Mouse (Mus musculus) frontal cortex, postnatal 14 days (tissue): Measurements from ENCODE around the gene Gkn2.

Source experiments
- DNase-seq, 2 experiments: peaks; one replicate each; pipeline ENCODE4 v3.0.0; 2022; ENCODE audit warnings: low spot score in 2 of 2

Gene Gkn2

GRCm38 (mm10) chr6:87373057-87373456 is at the start of gene Gkn2:
Gene Gkn2 (plus strand): TSS chr6:87373357.
- DNase-seq, result no peak

- DNase-seq, result no peak
Measured at GRCm38 (mm10) chr6:87323381-87323780, 49.8 kb upstream of the Gkn2 start.

- DNase-seq, result no peak
Measured at GRCm38 (mm10) chr6:87326932-87327331, 46.2 kb upstream of the Gkn2 start.

- no peak for DNase-seq
Measured at GRCm38 (mm10) chr6:87328265-87329173, 44.6 kb upstream of the Gkn2 start.

- no peak for DNase-seq
Measured at GRCm38 (mm10) chr6:87332380-87332779, 40.8 kb upstream of the Gkn2 start.

GRCm38 (mm10) chr6:87334361-87335090 is 38.6 kb upstream of the Gkn2 start:
- peak; percentile 35 to 49 for DNase-seq

GRCm38 (mm10) chr6:87335091-87335934 is 37.8 kb upstream of the Gkn2 start, which contains the start of gene Antxr1:
Gene Antxr1 (minus strand): TSS chr6:87335821.
- peak in 1 of 2 experiments; percentile 44 for DNase-seq

GRCm38 (mm10) chr6:87335935-87336295 is 37.2 kb upstream of the Gkn2 start:
- no peak for DNase-seq

- DNase-seq, result no peak
Measured at GRCm38 (mm10) chr6:87350829-87351228, 22.3 kb upstream of the Gkn2 start, which contains the start of gene Gkn1. Gene Gkn1 (minus strand): TSS chr6:87350942.

GRCm38 (mm10) chr6:87354441-87354840 is 18.7 kb upstream of the Gkn2 start:
- no peak for DNase-seq

GRCm38 (mm10) chr6:87369223-87369622 is 3.9 kb upstream of the Gkn2 start:
- no peak for DNase-seq

GRCm38 (mm10) chr6:87383926-87384691 is 11.0 kb downstream of the Gkn2 start:
- DNase-seq, result peak in 1 of 2 experiments; percentile 18

- no peak for DNase-seq
Measured at GRCm38 (mm10) chr6:87384761-87385160, 11.6 kb downstream of the Gkn2 start.

GRCm38 (mm10) chr6:87386203-87386602 is 13.0 kb downstream of the Gkn2 start:
- peak in 1 of 2 experiments; percentile 71 for DNase-seq

- no peak for DNase-seq
Measured at GRCm38 (mm10) chr6:87386681-87387080, 13.5 kb downstream of the Gkn2 start.

- DNase-seq, result no peak
Measured at GRCm38 (mm10) chr6:87388877-87389276, 15.7 kb downstream of the Gkn2 start, which contains the start of gene Gkn3. Gene Gkn3 (minus strand): TSS chr6:87388935.

GRCm38 (mm10) chr6:87389455-87389989 is 16.4 kb downstream of the Gkn2 start:
- no peak for DNase-seq

- no peak for DNase-seq
Measured at GRCm38 (mm10) chr6:87393466-87394205, 20.5 kb downstream of the Gkn2 start.

- DNase-seq, result no peak
Measured at GRCm38 (mm10) chr6:87394783-87395182, 21.6 kb downstream of the Gkn2 start.

GRCm38 (mm10) chr6:87399137-87399536 is 26.0 kb downstream of the Gkn2 start:
- DNase-seq, result peak in 1 of 2 experiments; percentile 78
